Mouse (Mus musculus) cortical plate, adult 2 months (tissue): Measurements from ENCODE around the gene Flvcr2. TPM values are rescaled to one million over a fixed set of nuclear protein-coding genes. Genes with fewer than 3 reads are reported as not detected.

Experiments used
- H3K27ac ChIP-seq: fragments of 200-500 bp; 2 replicates; pipeline ENCODE4 v1.5.1; 2012; ENCODE audit warnings: low read length, control low read depth, inconsistent platforms; ENCODE audit not compliant: insufficient read depth
- H3K4me1 ChIP-seq: fragments of 200-500 bp; 2 replicates; pipeline ENCODE4 v1.6.1; 2011; ENCODE audit warnings: low read length; ENCODE audit not compliant: control insufficient read depth, insufficient read depth
- H3K4me3 ChIP-seq: fragments of 200-500 bp; 2 replicates; pipeline ENCODE4 v1.5.1; 2011; ENCODE audit warnings: mild to moderate bottlenecking, low read length, control low read depth; ENCODE audit not compliant: insufficient read depth
- CTCF ChIP-seq: fragments of 200-500 bp; IDR thresholded peaks from 2 replicates; pipeline ENCODE4 v1.5.1; 2011; ENCODE audit warnings: mild to moderate bottlenecking, control low read depth, low read length; ENCODE audit not compliant: insufficient read depth; ENCODE audit errors: extremely low read depth
- POLR2A ChIP-seq: fragments of 200-500 bp; IDR thresholded peaks from 2 replicates; pipeline ENCODE4 v1.6.1; 2011; ENCODE audit warnings: mild to moderate bottlenecking, low read length, control low read depth; ENCODE audit not compliant: insufficient read depth; ENCODE audit errors: extremely low read depth
- polyA plus RNA-seq: library from polyadenylated mRNA; depleted of rRNA; stranded (reverse); fragments of >200 nt; gene quantifications from 2 replicates; pipeline ENCODE4 v1.2.3, GENCODE M21; 2012

Gene Flvcr2
- polyA plus RNA-seq, 1 experiment = 3.3 TPM

GRCm38 (mm10) chr12:85756455-85756854, 10.1 kb downstream of the Flvcr2 start:
- H3K4me3 ChIP-seq = no peak overlapping the region
- TF ChIP-seq CTCF = no peak
- no peaks in the 10 kb centered on the region for H3K4me1 ChIP-seq
- peak overlapping the region; percentile 59; the same call in 1 of the 2 replicates for H3K27ac ChIP-seq

- peak overlapping the region; percentile 59; the same call in 1 of the 2 replicates for H3K27ac ChIP-seq
- TF ChIP-seq POLR2A (no peak), CTCF (no peak)
- no peak overlapping the region for H3K4me3 ChIP-seq
- no peaks in the 10 kb centered on the region for H3K4me1 ChIP-seq
Measured at GRCm38 (mm10) chr12:85757074-85757473, 10.7 kb downstream of the Flvcr2 start.

- Histone ChIP-seq H3K4me1 (no peaks in the 10 kb centered on the region), H3K4me3 (no peak overlapping the region), H3K27ac (no peak overlapping the region)
Measured at GRCm38 (mm10) chr12:85758741-85759140, 12.4 kb downstream of the Flvcr2 start.

GRCm38 (mm10) chr12:85761471-85761870, 15.1 kb downstream of the Flvcr2 start:
- TF ChIP-seq CTCF = no peak
- TF ChIP-seq POLR2A = no peak
- no peak overlapping the region for H3K4me3 ChIP-seq
- no peak overlapping the region for H3K27ac ChIP-seq
- no peaks in the 10 kb centered on the region for H3K4me1 ChIP-seq

More at GRCm38 (mm10) chr12:85758741-85759140, 12.4 kb downstream of the Flvcr2 start:
- TF ChIP-seq POLR2A = no peak
- TF ChIP-seq CTCF = no peak

- no peaks in the 10 kb centered on the region for H3K4me1 ChIP-seq
- H3K4me3 ChIP-seq = no peak overlapping the region
- TF ChIP-seq CTCF = no peak
- no peak for TF ChIP-seq POLR2A
- H3K27ac ChIP-seq = no peak overlapping the region
Measured at GRCm38 (mm10) chr12:85764686-85765085, 18.3 kb downstream of the Flvcr2 start.

- no peak overlapping the region for H3K27ac ChIP-seq
- no peak overlapping the region for H3K4me3 ChIP-seq
- H3K4me1 ChIP-seq = no peaks in the 10 kb centered on the region
- TF ChIP-seq POLR2A = no peak
- TF ChIP-seq CTCF = no peak
Measured at GRCm38 (mm10) chr12:85766287-85766686, 19.9 kb downstream of the Flvcr2 start.

GRCm38 (mm10) chr12:85767750-85768149, 21.4 kb downstream of the Flvcr2 start:
- H3K27ac ChIP-seq = no peak overlapping the region
- no peaks in the 10 kb centered on the region for H3K4me1 ChIP-seq
- H3K4me3 ChIP-seq = no peak overlapping the region
- TF ChIP-seq CTCF = no peak
- no peak for TF ChIP-seq POLR2A

- no peak for TF ChIP-seq CTCF
- no peak for TF ChIP-seq POLR2A
- Histone ChIP-seq H3K4me3 (no peak overlapping the region), H3K27ac (no peak overlapping the region), H3K4me1 (no peaks in the 10 kb centered on the region)
Measured at GRCm38 (mm10) chr12:85771356-85771755, 25.0 kb downstream of the Flvcr2 start.

GRCm38 (mm10) chr12:85778962-85779361, 32.6 kb downstream of the Flvcr2 start:
- TF ChIP-seq POLR2A (no peak), CTCF (no peak)
- Histone ChIP-seq H3K4me1 (no peaks in the 10 kb centered on the region), H3K27ac (no peak overlapping the region), H3K4me3 (no peak overlapping the region)

- TF ChIP-seq POLR2A (no peak), CTCF (no peak)
Measured at GRCm38 (mm10) chr12:85779707-85780106, 33.4 kb downstream of the Flvcr2 start.

GRCm38 (mm10) chr12:85781606-85782005, 35.3 kb downstream of the Flvcr2 start:
- H3K27ac ChIP-seq = no peak overlapping the region
- H3K4me3 ChIP-seq = no peak overlapping the region
- TF ChIP-seq CTCF (no peak), POLR2A (no peak)
- no peaks in the 10 kb centered on the region for H3K4me1 ChIP-seq

More at GRCm38 (mm10) chr12:85779707-85780106, 33.4 kb downstream of the Flvcr2 start:
- Histone ChIP-seq H3K4me3 (no peak overlapping the region), H3K27ac (no peak overlapping the region), H3K4me1 (no peaks in the 10 kb centered on the region)
